Mouse (Mus musculus): ENCODE data around the gene Wfdc18. TPM values are rescaled to one million over a fixed set of nuclear protein-coding genes. Genes with fewer than 3 reads are reported as not detected.

Gene Wfdc18
- polyA plus RNA-seq, 1 experiment from 2014 or later: not detected

DNA sequence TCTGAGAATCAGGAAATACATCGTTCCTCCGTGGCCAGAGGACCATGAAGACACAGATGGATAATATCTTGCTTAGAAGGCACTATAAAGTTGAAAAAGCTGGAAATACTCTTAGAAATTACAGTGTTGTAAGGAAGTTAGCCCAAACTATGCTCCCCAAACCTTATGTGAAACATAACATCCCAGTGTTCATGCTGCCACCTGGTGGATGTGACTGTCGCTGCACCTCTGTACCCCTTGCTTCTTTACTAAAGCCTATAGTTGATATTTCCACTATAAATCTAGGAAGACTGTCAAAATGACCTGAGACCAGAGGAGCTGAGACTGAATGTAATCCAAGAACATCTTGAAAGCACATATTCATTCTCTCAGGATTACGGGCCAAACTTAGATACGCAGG, 30.4 kb downstream of the Wfdc18 start:
- H3K4me3 ChIP-seq (replicated peaks; ENCODE audit: low read length): no peak overlapping the region
- H3K9ac ChIP-seq (ENCODE audit: low read length): no peak overlapping the region
- H3K36me3 ChIP-seq (ENCODE audit: control insufficient read depth, insufficient read depth, low read length): no peaks in the 10 kb centered on the region
- H3K4me1 ChIP-seq (ENCODE audit: control insufficient read depth, insufficient read depth, low read length): no peaks in the 10 kb centered on the region
- ATAC-seq (ENCODE audit: insufficient read depth, low FRiP score): no peak
- H3K27ac ChIP-seq (ENCODE audit: low read length): no peak overlapping the region
- H3K4me2 ChIP-seq (ENCODE audit: low read depth, low read length): no peak overlapping the region
- no peaks in the 10 kb centered on the region for H3K9me3 ChIP-seq (replicated peaks; ENCODE audit: control insufficient read depth, low read length)
- 22% methylated on average over 5 of the region's 5 CpGs for WGBS
- H3K27me3 ChIP-seq (ENCODE audit: control insufficient read depth, insufficient read depth, low read length): no peaks in the 10 kb centered on the region

DNA sequence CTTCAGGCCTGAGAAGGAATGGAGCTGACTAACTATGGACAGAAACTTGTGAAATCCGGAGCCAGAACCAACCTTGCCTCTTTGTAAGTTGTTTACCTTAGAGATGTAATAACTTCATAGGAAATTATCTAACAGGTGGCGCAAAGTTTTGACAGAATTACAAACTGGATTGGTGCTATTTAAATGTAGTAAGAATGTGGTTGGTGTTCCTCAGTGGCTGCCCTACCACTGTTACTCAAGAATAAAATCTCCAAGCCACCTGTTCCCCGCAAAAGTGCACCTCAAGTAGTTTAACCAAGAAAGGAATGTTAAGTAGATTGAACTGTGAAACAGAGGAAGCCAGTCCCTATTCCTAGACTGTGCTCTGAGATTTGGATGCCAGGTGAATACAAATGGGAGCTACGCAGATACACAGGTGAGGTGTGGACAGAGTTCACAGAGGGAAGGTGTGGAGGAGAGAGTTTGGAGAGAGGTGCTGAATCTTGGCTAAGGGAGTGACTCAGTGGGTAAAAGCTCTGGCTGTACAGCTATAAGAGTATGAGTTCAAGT, 31.7 kb downstream of the Wfdc18 start:
- no peak overlapping the region for H3K4me2 ChIP-seq (ENCODE audit: low read depth, low read length)
- H3K4me3 ChIP-seq (replicated peaks; ENCODE audit: low read length): no peak overlapping the region
- H3K4me1 ChIP-seq (ENCODE audit: control insufficient read depth, insufficient read depth, low read length): no peaks in the 10 kb centered on the region
- no peak for ATAC-seq (ENCODE audit: insufficient read depth, low FRiP score)
- WGBS: 71% methylated on average over 4 of the region's 4 CpGs
- H3K27ac ChIP-seq (ENCODE audit: low read length): no peak overlapping the region
- H3K9ac ChIP-seq (ENCODE audit: low read length): no peak overlapping the region
- H3K36me3 ChIP-seq (ENCODE audit: control insufficient read depth, insufficient read depth, low read length): no peaks in the 10 kb centered on the region
- no peaks in the 10 kb centered on the region for H3K27me3 ChIP-seq (ENCODE audit: control insufficient read depth, insufficient read depth, low read length)
- H3K9me3 ChIP-seq (replicated peaks; ENCODE audit: control insufficient read depth, low read length): no peaks in the 10 kb centered on the region

DNA sequence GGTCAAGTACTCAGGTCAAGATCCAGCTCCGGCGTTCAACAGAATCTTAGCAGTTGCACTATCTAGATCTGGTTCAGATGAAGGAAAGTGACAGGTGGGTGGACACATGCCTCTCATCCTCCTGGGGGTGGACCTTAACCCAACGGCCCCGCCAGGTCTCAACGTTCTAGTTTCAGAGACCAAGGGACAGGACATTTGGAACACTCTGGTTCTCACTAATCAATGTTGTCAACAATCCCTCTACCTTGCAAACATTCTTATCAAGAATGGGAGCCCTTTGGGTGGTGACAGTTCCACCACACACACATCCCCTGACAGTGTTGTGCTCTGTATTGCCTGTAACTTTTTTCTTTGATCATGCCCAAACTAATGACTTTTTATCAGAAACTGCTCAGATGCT, 33.0 kb downstream of the Wfdc18 start:
- Histone ChIP-seq H3K9me3 (replicated peaks; ENCODE audit: control insufficient read depth, low read length) (no peaks in the 10 kb centered on the region), H3K4me3 (replicated peaks; ENCODE audit: low read length) (no peak overlapping the region), H3K27ac (ENCODE audit: low read length) (no peak overlapping the region)

DNA sequence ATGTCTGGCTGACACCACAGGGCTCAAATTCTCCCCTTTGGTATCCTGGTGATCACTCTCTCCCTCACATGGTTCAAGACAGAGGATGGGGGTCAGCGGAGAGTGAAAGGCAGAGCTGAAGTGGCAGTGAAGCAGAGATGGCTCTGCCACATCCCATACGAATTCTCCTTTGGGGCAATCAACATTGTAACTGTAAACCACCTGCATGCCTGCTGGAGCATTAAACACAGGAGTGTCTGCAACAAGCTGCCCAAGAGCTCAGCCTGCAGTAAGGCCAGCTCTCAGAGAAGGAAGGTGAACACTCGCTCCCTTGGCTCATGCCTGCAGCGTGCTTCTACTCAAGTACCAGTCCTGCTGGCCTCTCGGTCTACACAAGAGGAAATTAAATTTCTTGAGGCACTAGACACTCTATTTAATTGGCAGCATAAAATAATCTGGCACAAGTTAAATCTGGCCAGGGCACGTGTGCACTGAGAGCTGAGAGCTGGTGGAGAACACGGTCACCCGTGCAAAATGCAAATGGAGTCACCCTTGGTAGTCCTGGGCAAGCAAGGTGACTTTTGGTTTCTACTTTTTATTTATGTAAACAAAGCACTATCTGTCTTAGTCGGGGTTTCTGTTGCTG, 34.0 kb downstream of the Wfdc18 start:
- WGBS: 73% methylated on average over 9 of the region's 9 CpGs
- no peaks in the 10 kb centered on the region for H3K4me1 ChIP-seq (ENCODE audit: control insufficient read depth, insufficient read depth, low read length)
- no peak for ATAC-seq (ENCODE audit: insufficient read depth, low FRiP score)
- H3K4me3 ChIP-seq (replicated peaks; ENCODE audit: low read length): no peak overlapping the region
- H3K9me3 ChIP-seq (replicated peaks; ENCODE audit: control insufficient read depth, low read length): no peaks in the 10 kb centered on the region
- no peak overlapping the region for H3K9ac ChIP-seq (ENCODE audit: low read length)
- no peak overlapping the region for H3K27ac ChIP-seq (ENCODE audit: low read length)
- no peaks in the 10 kb centered on the region for H3K27me3 ChIP-seq (ENCODE audit: control insufficient read depth, insufficient read depth, low read length)
- no peak overlapping the region for H3K4me2 ChIP-seq (ENCODE audit: low read depth, low read length)
- H3K36me3 ChIP-seq (ENCODE audit: control insufficient read depth, insufficient read depth, low read length): no peaks in the 10 kb centered on the region

More for the DNA sequence above, 33.0 kb downstream of the Wfdc18 start:
- no peaks in the 10 kb centered on the region for H3K4me1 ChIP-seq (ENCODE audit: control insufficient read depth, insufficient read depth, low read length)
- WGBS: 68% methylated on average over 5 of the region's 5 CpGs
- H3K27me3 ChIP-seq (ENCODE audit: control insufficient read depth, insufficient read depth, low read length): no peaks in the 10 kb centered on the region
- H3K36me3 ChIP-seq (ENCODE audit: control insufficient read depth, insufficient read depth, low read length): no peaks in the 10 kb centered on the region
- ATAC-seq (ENCODE audit: insufficient read depth, low FRiP score): no peak
- no peak overlapping the region for H3K4me2 ChIP-seq (ENCODE audit: low read depth, low read length)
- H3K9ac ChIP-seq (ENCODE audit: low read length): no peak overlapping the region

DNA sequence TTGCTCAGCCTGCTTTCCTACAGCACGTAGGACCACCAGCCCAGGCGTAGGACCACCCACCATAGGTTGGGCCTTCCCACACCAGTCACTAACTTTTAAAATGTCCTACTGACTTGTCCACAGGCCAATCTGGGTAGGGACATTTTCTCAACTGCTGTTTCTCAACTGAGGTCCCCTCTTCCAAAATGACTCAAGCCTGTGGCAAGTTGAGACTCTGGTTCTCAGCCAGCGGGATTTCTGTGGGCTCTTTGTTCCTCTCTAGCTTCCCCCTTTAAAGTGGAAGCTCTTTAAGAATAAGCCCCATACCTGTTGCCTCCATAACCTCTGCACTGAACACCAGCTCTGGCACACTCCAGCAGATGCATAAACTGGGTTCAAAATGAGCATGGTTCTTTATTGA, 34.7 kb downstream of the Wfdc18 start:
- Histone ChIP-seq H3K4me1 (ENCODE audit: control insufficient read depth, insufficient read depth, low read length) (no peaks in the 10 kb centered on the region), H3K4me3 (replicated peaks; ENCODE audit: low read length) (no peak overlapping the region), H3K4me2 (ENCODE audit: low read depth, low read length) (no peak overlapping the region), H3K27me3 (ENCODE audit: control insufficient read depth, insufficient read depth, low read length) (no peaks in the 10 kb centered on the region), H3K9ac (ENCODE audit: low read length) (no peak overlapping the region), H3K27ac (ENCODE audit: low read length) (no peak overlapping the region), H3K9me3 (replicated peaks; ENCODE audit: control insufficient read depth, low read length) (no peaks in the 10 kb centered on the region), H3K36me3 (ENCODE audit: control insufficient read depth, insufficient read depth, low read length) (no peaks in the 10 kb centered on the region)
- 73% methylated on average over 3 of the region's 3 CpGs for WGBS
- no peak for ATAC-seq (ENCODE audit: insufficient read depth, low FRiP score)

DNA sequence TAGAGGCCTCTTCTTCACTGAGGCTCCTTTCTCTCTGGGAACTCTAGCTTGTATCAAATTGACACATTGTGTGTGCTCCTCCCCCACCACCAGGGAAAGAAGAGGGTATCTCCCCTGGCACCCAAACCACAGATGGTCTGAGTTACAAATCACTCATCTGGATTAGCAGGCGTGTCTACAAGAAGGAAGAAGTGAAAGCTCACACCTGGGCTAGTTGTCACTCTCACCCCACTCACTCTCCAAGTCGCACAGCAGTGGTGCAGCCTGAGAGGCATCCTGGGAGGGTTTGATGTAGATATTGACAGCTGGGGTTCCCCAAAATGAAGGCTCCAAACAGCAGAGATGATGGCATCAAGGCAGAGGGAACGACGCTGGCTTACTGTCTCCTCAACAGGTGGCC, 37.3 kb downstream of the Wfdc18 start:
- no peaks in the 10 kb centered on the region for H3K4me1 ChIP-seq (ENCODE audit: control insufficient read depth, insufficient read depth, low read length)
- H3K9me3 ChIP-seq (replicated peaks; ENCODE audit: control insufficient read depth, low read length): no peaks in the 10 kb centered on the region
- no peak for ATAC-seq (ENCODE audit: insufficient read depth, low FRiP score)
- no peak overlapping the region for H3K9ac ChIP-seq (ENCODE audit: low read length)
- no peaks in the 10 kb centered on the region for H3K27me3 ChIP-seq (ENCODE audit: control insufficient read depth, insufficient read depth, low read length)
- H3K36me3 ChIP-seq (ENCODE audit: control insufficient read depth, insufficient read depth, low read length): no peaks in the 10 kb centered on the region
- H3K4me2 ChIP-seq (ENCODE audit: low read depth, low read length): no peak overlapping the region
- WGBS: 53% methylated on average over 4 of the region's 4 CpGs
- no peak overlapping the region for H3K4me3 ChIP-seq (replicated peaks; ENCODE audit: low read length)
- no peak overlapping the region for H3K27ac ChIP-seq (ENCODE audit: low read length)

DNA sequence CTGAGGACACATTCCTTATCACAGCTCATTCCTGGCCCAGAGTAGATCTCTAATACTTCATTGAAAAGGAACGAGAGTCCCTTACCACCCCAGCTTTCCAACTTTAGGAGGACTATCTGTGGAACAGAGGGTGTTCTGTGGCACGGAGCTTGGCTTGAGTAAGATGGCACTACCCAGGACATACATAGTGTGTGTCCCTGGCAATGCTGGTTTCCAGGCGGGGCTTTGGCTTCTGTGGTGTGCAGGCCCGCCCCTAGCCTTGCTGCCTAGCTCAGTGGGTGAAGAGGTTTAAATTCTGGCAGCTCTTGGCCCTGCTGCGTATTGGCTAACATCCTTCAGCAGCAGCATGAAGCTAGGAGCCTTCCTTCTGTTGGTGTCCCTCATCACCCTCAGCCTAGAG, 37.9 kb downstream of the Wfdc18 start, which contains the start of gene Wfdc21:
TSS of gene Wfdc21 (plus strand) at position 260 of the 400 bp plus-strand sequence.
- no peak within 1 kb of the TSS for H3K4me2 ChIP-seq (ENCODE audit: low read depth, low read length)
- no peaks in the 10 kb centered on the region for H3K9me3 ChIP-seq (replicated peaks; ENCODE audit: control insufficient read depth, low read length)
- no peaks in the 10 kb centered on the region for H3K27me3 ChIP-seq (ENCODE audit: control insufficient read depth, insufficient read depth, low read length)
- H3K4me1 ChIP-seq (ENCODE audit: control insufficient read depth, insufficient read depth, low read length): no peaks in the 10 kb centered on the region
- ATAC-seq (ENCODE audit: insufficient read depth, low FRiP score): no peak
- 72% methylated on average over 5 of the region's 5 CpGs for WGBS
- H3K4me3 ChIP-seq (replicated peaks; ENCODE audit: low read length): no peak within 1 kb of the TSS
- no peak within 1 kb of the TSS for H3K27ac ChIP-seq (ENCODE audit: low read length)
- no peak within 1 kb of the TSS for H3K9ac ChIP-seq (ENCODE audit: low read length)
- H3K36me3 ChIP-seq (ENCODE audit: control insufficient read depth, insufficient read depth, low read length): no peaks in the 10 kb centered on the region

DNA sequence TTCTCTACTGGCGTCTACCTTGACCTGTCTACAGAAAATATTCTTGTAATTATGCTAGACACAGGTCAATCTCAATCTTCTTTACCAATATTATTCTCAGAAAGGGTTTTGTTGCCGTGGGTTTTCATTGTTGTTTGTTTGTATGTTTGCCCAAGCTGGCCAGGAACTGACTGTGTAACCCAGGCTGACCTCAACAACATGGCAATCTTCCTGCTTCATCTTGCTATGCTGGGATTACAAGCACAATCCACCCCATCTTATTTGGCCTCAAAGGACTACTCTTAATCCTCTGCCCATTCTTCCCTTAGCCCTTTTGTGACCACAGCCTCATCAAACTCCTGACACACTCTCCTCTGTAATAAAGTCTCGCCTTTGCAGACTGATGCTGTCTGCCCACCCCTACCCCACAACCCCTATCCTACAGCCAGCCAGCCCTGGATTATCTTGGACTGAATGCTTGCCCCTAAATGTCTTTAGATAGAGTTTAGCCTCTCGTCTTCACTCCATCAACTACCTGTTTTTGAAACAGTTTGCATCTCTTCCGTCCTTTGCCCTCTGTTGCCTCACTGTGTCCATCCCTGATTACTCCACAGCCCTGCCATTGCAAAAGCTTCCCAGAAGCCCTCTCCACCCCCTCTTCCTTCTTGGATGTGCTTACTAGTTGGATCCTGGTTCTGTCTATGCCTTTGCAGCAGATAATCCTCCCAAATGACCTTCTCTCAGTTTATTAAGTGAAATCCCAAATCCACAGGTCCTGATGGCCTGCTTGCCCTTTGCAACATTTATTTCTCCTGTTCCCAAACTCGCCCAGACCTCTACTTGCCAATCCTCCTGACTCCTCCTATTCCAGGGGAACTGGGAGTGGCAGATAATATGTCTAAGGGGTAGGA, 38.8 kb downstream of the Wfdc18 start:
- Histone ChIP-seq H3K27ac (ENCODE audit: low read length) (no peak overlapping the region), H3K4me1 (ENCODE audit: control insufficient read depth, insufficient read depth, low read length) (no peaks in the 10 kb centered on the region), H3K36me3 (ENCODE audit: control insufficient read depth, insufficient read depth, low read length) (no peaks in the 10 kb centered on the region), H3K9me3 (replicated peaks; ENCODE audit: control insufficient read depth, low read length) (no peaks in the 10 kb centered on the region), H3K4me3 (replicated peaks; ENCODE audit: low read length) (no peak overlapping the region), H3K27me3 (ENCODE audit: control insufficient read depth, insufficient read depth, low read length) (0 out of 2 replicates have a peak, but pooled peaks cover 5% of the 10 kb centered on the region), H3K4me2 (ENCODE audit: low read depth, low read length) (no peak overlapping the region), H3K9ac (ENCODE audit: low read length) (no peak overlapping the region)
- whole genome bisulfite sequencing: 68% methylated on average over 6 of the region's 6 CpGs
- ATAC-seq (ENCODE audit: insufficient read depth, low FRiP score): no peak

DNA sequence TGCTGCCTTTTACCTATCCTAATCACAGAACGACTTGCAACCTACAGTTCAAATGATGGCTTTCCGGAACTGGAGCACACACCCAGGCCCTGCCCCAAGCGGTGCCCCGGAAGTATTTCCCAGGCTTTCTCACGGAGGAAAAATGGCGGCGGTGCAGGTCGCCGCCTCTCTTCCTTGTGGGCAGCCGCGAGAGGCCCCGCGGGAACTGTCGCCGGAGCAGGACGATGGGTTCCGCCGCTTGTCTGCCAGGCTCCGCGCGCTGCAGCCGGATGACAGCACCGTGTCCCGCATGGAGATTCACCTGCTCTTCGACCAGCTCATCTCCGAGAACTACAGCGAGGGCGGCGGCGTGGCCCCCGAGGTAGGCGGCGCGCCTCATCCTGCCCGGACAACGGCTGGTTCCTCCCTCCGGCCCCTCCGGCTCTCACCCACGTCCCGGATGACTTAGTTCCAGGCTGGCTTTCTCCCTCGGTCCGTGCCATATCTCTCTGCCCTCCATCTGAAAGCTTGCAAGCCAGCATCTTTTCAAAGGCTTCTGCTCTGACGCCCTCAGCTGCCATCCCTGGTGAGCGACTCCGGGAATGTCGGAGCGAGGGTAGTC, 44.9 kb downstream of the Wfdc18 start, which contains the start of gene Heatr6:
TSS of gene Heatr6 (plus strand) at position 116 of the 601 bp plus-strand sequence.
- under 1% methylated on average over 47 of the region's 47 CpGs for WGBS
- peak; percentile 93 for ATAC-seq (ENCODE audit: insufficient read depth, low FRiP score)

More for the DNA sequence above, 44.9 kb downstream of the Wfdc18 start, which contains the start of gene Heatr6:
- peaks cover 10% of the 10 kb centered on the region for H3K4me1 ChIP-seq (ENCODE audit: control insufficient read depth, insufficient read depth, low read length)
- 0 out of 2 replicates have a peak, but pooled peaks cover 5% of the 10 kb centered on the region for H3K27me3 ChIP-seq (ENCODE audit: control insufficient read depth, insufficient read depth, low read length)
- H3K36me3 ChIP-seq (ENCODE audit: control insufficient read depth, insufficient read depth, low read length): peaks cover 10% of the 10 kb centered on the region
- peak within 1 kb of the TSS; percentile 76 for H3K4me3 ChIP-seq (replicated peaks; ENCODE audit: low read length)
- H3K4me2 ChIP-seq (ENCODE audit: low read depth, low read length): peak within 1 kb of the TSS; percentile 66
- H3K9ac ChIP-seq (ENCODE audit: low read length): peak within 1 kb of the TSS; percentile 87
- peak within 1 kb of the TSS; percentile 69 for H3K27ac ChIP-seq (ENCODE audit: low read length)
- no peaks in the 10 kb centered on the region for H3K9me3 ChIP-seq (replicated peaks; ENCODE audit: control insufficient read depth, low read length)
